ENCODE assay signal across 25 mouse cellular contexts in genomic region chr1:58448396-58448795, GRCm38 (mm10). TPM values are rescaled to one million over a fixed set of nuclear protein-coding genes. Genes with fewer than 3 reads are reported as not detected.
DNase-seq lines count a peak whose midpoint lies in the region; ATAC-seq and TF ChIP-seq lines count a peak whose summit lies in the region.
"Had no signal": no experiment of that assay in that cellular context is flagged by ENCODE, and none has a peak within 500 bp of the region (broad histone marks: within the 10 kb centered on the region; RNA-seq: fewer than 3 reads in every experiment).

No protein-coding gene starts in this region.

- peaks cover 17% of the 10 kb centered on the region for H3K79me2 ChIP-seq in MEL (ENCODE audit: control insufficient read depth, insufficient read depth, low read length, poor library complexity)

- H3K4me3 ChIP-seq in liver, postnatal 0 days (ENCODE audit: low read depth, low read length), result no peak overlapping the region
- H3K4me3 ChIP-seq in MEL (ENCODE audit: control insufficient read depth in 1 of 2, insufficient read depth in 1 of 2, low read depth in 2 of 2, low read length in 2 of 2), result no peak overlapping the region
- H3K4me3 ChIP-seq: embryonic facial prominence, embryonic 13.5 days; erythroblast, embryonic 14.5 days; forebrain, embryonic 12.5 days; gastrocnemius, adult 2 months; heart, embryonic 15.5 days; left cerebral cortex, adult 2 months; limb, embryonic 15.5 days; liver, embryonic 15.5 days; midbrain, embryonic 13.5 days had no signal

- peaks cover 19% of the 10 kb centered on the region for H3K4me1 ChIP-seq in liver, postnatal 0 days (ENCODE audit: insufficient read depth)
- H3K4me1 ChIP-seq in MEL (ENCODE audit: control insufficient read depth in 1 of 2, insufficient read depth in 2 of 2, low read length in 2 of 2), result peaks cover 2 to 6% of the 10 kb centered on the region in 2 experiments; a peak in 2 of 4 replicates

- no peaks in the 10 kb centered on the region for H3K27me3 ChIP-seq in liver, postnatal 0 days (ENCODE audit: insufficient read depth, low read length)
- H3K27me3 ChIP-seq in MEL (ENCODE audit: control insufficient read depth in 1 of 2, insufficient read depth in 2 of 2, low read length in 2 of 2), result no peaks in the 10 kb centered on the region
- H3K27me3 ChIP-seq in splenic B cell, adult 2 months (ENCODE audit: control insufficient read depth, insufficient read depth, low read length, poor library complexity, severe bottlenecking), result no peaks in the 10 kb centered on the region
- H3K27me3 ChIP-seq: embryonic facial prominence, embryonic 13.5 days; forebrain, embryonic 12.5 days; heart, embryonic 15.5 days; limb, embryonic 15.5 days; liver, embryonic 15.5 days; midbrain, embryonic 13.5 days had no signal

- TF ChIP-seq CTCF in liver, postnatal 0 days (IDR thresholded peaks at IDR 0.05; ENCODE audit: low read depth), result peak; percentile 22; the same call in 1 of the 2 replicates
- TF ChIP-seq CTCF in MEL (IDR thresholded peaks at IDR 0.05 in 2 of 3, conservative IDR thresholded peaks at IDR 0.05 in 1 of 3; ENCODE audit: control insufficient read depth in 1 of 3, insufficient read depth in 1 of 3, low read depth in 2 of 3, low read length in 3 of 3, poor library complexity in 1 of 3, severe bottlenecking in 1 of 3), result peak; percentile 18 to 34 (median 27); a peak in 4 of 6 replicates

- H3K9me3 ChIP-seq in liver, postnatal 0 days (ENCODE audit: low read length), result no peaks in the 10 kb centered on the region
- no peaks in the 10 kb centered on the region for H3K9me3 ChIP-seq in MEL (replicated peaks; ENCODE audit: insufficient read depth, low read length)
- H3K9me3 ChIP-seq: embryonic facial prominence, embryonic 13.5 days; forebrain, embryonic 12.5 days; heart, embryonic 15.5 days; limb, embryonic 15.5 days; liver, embryonic 15.5 days; midbrain, embryonic 13.5 days had no signal

- ATAC-seq in CD4-positive, CD25-positive, alpha-beta regulatory T cell, adult 4 months, result no peak
- ATAC-seq in liver, postnatal 0 days, result no peak
- ATAC-seq: midbrain, embryonic 13.5 days had no signal

- WGBS in liver, postnatal 0 days (ENCODE audit: insufficient replicate concordance), result 72% methylated on average over 7 of the region's 7 CpGs

- peaks cover 18% of the 10 kb centered on the region for H3K36me3 ChIP-seq in liver, postnatal 0 days (replicated peaks; ENCODE audit: insufficient read depth, low read length)
- no peaks in the 10 kb centered on the region; a peak in 1 of 4 replicates for H3K36me3 ChIP-seq in MEL (ENCODE audit: control insufficient read depth in 1 of 2, insufficient read depth in 2 of 2, low read length in 2 of 2)
- H3K36me3 ChIP-seq in splenic B cell, adult 2 months (ENCODE audit: control insufficient read depth, insufficient read depth, low read length, poor library complexity, severe bottlenecking), result no peaks in the 10 kb centered on the region; the same call in 1 of the 2 replicates

- no peak for TF ChIP-seq POLR2A in MEL (IDR thresholded peaks at IDR 0.05; ENCODE audit: control insufficient read depth in 1 of 2, insufficient read depth in 1 of 2, low read depth in 1 of 2, low read length in 2 of 2, poor library complexity in 1 of 2)

- no peak overlapping the region for H3K27ac ChIP-seq in liver, postnatal 0 days (ENCODE audit: low read depth)
- no peak overlapping the region for H3K27ac ChIP-seq in MEL (ENCODE audit: control insufficient read depth, low read depth, low read length)
- H3K27ac ChIP-seq: embryonic facial prominence, embryonic 13.5 days; forebrain, embryonic 12.5 days; gastrocnemius, adult 2 months; heart, embryonic 15.5 days; hindbrain, embryonic 14.5 days; left cerebral cortex, adult 2 months; limb, embryonic 15.5 days; liver, embryonic 15.5 days; midbrain, embryonic 13.5 days had no signal

- H3K4me2 ChIP-seq in liver, postnatal 0 days (ENCODE audit: low read depth, low read length), result no peak overlapping the region
- H3K4me2 ChIP-seq: embryonic facial prominence, embryonic 13.5 days; forebrain, embryonic 12.5 days; heart, embryonic 15.5 days; hindbrain, embryonic 14.5 days; limb, embryonic 15.5 days; liver, embryonic 15.5 days; midbrain, embryonic 13.5 days had no signal

- H3K9ac ChIP-seq in liver, postnatal 0 days (replicated peaks), result no peak overlapping the region
- H3K9ac ChIP-seq in MEL (ENCODE audit: control insufficient read depth, low read depth, low read length, poor library complexity, severe bottlenecking), result no peak overlapping the region
- H3K9ac ChIP-seq: embryonic facial prominence, embryonic 13.5 days; forebrain, embryonic 12.5 days; heart, embryonic 15.5 days; hindbrain, embryonic 14.5 days; limb, embryonic 15.5 days; liver, embryonic 15.5 days had no signal

- peak; percentile 15 for TF ChIP-seq RAD21 in MEL (IDR thresholded peaks at IDR 0.05; ENCODE audit: low read depth, low read length)

- peak; percentile 29 for DNase-seq in CD4-positive, CD25-positive, alpha-beta regulatory T cell, adult 2 months (ENCODE audit: low read depth, low spot score)
- no peak for DNase-seq in liver, postnatal 0 days
- DNase-seq in liver, result no peak
- peak; percentile 57 for DNase-seq in MEL (ENCODE audit: low read depth, low spot score)
- peak; percentile 7 for DNase-seq in splenic B cell, adult 2 months (ENCODE audit: low read depth, low spot score)
- DNase-seq in urinary bladder, postnatal 4 days (ENCODE audit: low spot score in 2 of 2), result no peak
- DNase-seq: adrenal gland, adult 8-10 months; cerebellum, adult 18-20 months; cerebellum, postnatal 14 days; embryo, embryonic 11 days; gastrocnemius, adult 2 months; heart, postnatal 4 days; right cerebral cortex, postnatal 25 days; spleen, adult 18-20 months; thymus, postnatal 25 days had no signal

- TF ChIP-seq EP300 in liver, postnatal 0 days (IDR thresholded peaks at IDR 0.05; ENCODE audit: low read depth), result no peak
- TF ChIP-seq EP300 in MEL (IDR thresholded peaks at IDR 0.05; ENCODE audit: low read depth in 1 of 2, low read length in 2 of 2), result no peak

TF ChIP-seq in MEL, 35 proteins besides CTCF, POLR2A, EP300 and RAD21:
- no peak for TF ChIP-seq SIN3A (IDR thresholded peaks at IDR 0.05; ENCODE audit: low read length)
- no peak for TF ChIP-seq MAZ (IDR thresholded peaks at IDR 0.05; ENCODE audit: low read depth, low read length)
- TF ChIP-seq SMC3 (IDR thresholded peaks at IDR 0.05; ENCODE audit: low read depth, low read length), result no peak
- TF ChIP-seq POLR2AphosphoS2 (IDR thresholded peaks at IDR 0.05; ENCODE audit: low read length), result no peak
- no peak for TF ChIP-seq POLR2AphosphoS5 (IDR thresholded peaks at IDR 0.05; ENCODE audit: borderline replicate concordance, low read depth, low read length)
- TF ChIP-seq TCF12 (IDR thresholded peaks at IDR 0.05; ENCODE audit: low read depth, low read length), result no peak
- TF ChIP-seq UBTF (IDR thresholded peaks at IDR 0.05; ENCODE audit: borderline replicate concordance, insufficient read depth, low read depth, low read length), result no peak
- TF ChIP-seq TAL1 (IDR thresholded peaks at IDR 0.05; ENCODE audit: low read length), result no peak
- TF ChIP-seq MYC (IDR thresholded peaks at IDR 0.05; ENCODE audit: low read depth, low read length), result no peak
- TF ChIP-seq GABPA (IDR thresholded peaks at IDR 0.05; ENCODE audit: low read depth, low read length), result no peak
- no peak for TF ChIP-seq MXI1 (IDR thresholded peaks at IDR 0.05; ENCODE audit: low read depth, low read length)

RNA-seq across cellular contexts. Expression of gene Ppil3, which starts 3.1 kb away (rescaled TPM):
- 10 to 100 TPM; 61.1 to 68.8 TPM for polyA plus RNA-seq in CD4-positive, CD25-positive, alpha-beta regulatory T cell, adult 4 months (2017; shearing (Covaris generic))
- 15.5 and 17.4 TPM in 2 replicates for polyA plus RNA-seq in liver, postnatal 0 days (2015; fragmentation: Nextera tagmentation; extraction: Ambion mirVana)
- total RNA-seq in MEL (2012; rRNA removed), result 74.3 and 84.9 TPM in 2 replicates
- polyA plus RNA-seq in MEL (2012; ENCODE audit: insufficient read depth in 1 of 2, insufficient read length in 2 of 2, low read depth in 1 of 2, low replicate concordance in 2 of 2, missing spikeins in 1 of 2), result 100 to 1,000 TPM in 1 of 2 experiments, 10 to 100 TPM in 1; 76.8 to 503 TPM

RNA-seq across cellular contexts. Expression of gene Nif3l1, which starts 3.4 kb away (rescaled TPM):
- 10 to 100 TPM; 43.6 to 56.9 TPM for polyA plus RNA-seq in CD4-positive, CD25-positive, alpha-beta regulatory T cell, adult 4 months (2017; shearing (Covaris generic))
- polyA plus RNA-seq in liver, postnatal 0 days (2015; fragmentation: Nextera tagmentation; extraction: Ambion mirVana), result 9.6 and 11.2 TPM in 2 replicates
- 26.9 and 28.5 TPM in 2 replicates for total RNA-seq in MEL (2012; rRNA removed)
- polyA plus RNA-seq in MEL (2012; ENCODE audit: insufficient read depth in 1 of 2, insufficient read length in 2 of 2, low read depth in 1 of 2, low replicate concordance in 2 of 2, missing spikeins in 1 of 2), result 10 to 100 TPM in 1 of 2 experiments, not detected in 1; 32.8 TPM

RNA-seq across cellular contexts. Expression of gene Clk1, which starts 24.5 kb away (rescaled TPM):
- 100 to 1,000 TPM; 507 to 582 TPM for polyA plus RNA-seq in CD4-positive, CD25-positive, alpha-beta regulatory T cell, adult 4 months (2017; shearing (Covaris generic))
- polyA plus RNA-seq in liver, postnatal 0 days (2015; fragmentation: Nextera tagmentation; extraction: Ambion mirVana), result 67.3 and 76.6 TPM in 2 replicates
- 32.5 and 35.8 TPM in 2 replicates for total RNA-seq in MEL (2012; rRNA removed)
- 1,000 to 10,000 TPM in 1 of 2 experiments, 10 to 100 TPM in 1; 41.1 to 1,029 TPM for polyA plus RNA-seq in MEL (2012; ENCODE audit: insufficient read depth in 1 of 2, insufficient read length in 2 of 2, low read depth in 1 of 2, low replicate concordance in 2 of 2, missing spikeins in 1 of 2)

RNA-seq across cellular contexts. Expression of gene Bzw1, which starts 55.7 kb away (rescaled TPM):
- polyA plus RNA-seq in CD4-positive, CD25-positive, alpha-beta regulatory T cell, adult 4 months (2017; shearing (Covaris generic)), result 100 to 1,000 TPM; 388 to 409 TPM
- 118 and 128 TPM in 2 replicates for polyA plus RNA-seq in liver, postnatal 0 days (2015; fragmentation: Nextera tagmentation; extraction: Ambion mirVana)
- total RNA-seq in MEL (2012; rRNA removed), result 199 and 221 TPM in 2 replicates
- polyA plus RNA-seq in MEL (2012; ENCODE audit: insufficient read depth in 1 of 2, insufficient read length in 2 of 2, low read depth in 1 of 2, low replicate concordance in 2 of 2, missing spikeins in 1 of 2), result 100 to 1,000 TPM; 242 to 268 TPM

RNA-seq across cellular contexts. Expression of gene Orc2, which starts 56.5 kb away (rescaled TPM):
- polyA plus RNA-seq in CD4-positive, CD25-positive, alpha-beta regulatory T cell, adult 4 months (2017; shearing (Covaris generic)), result 10 to 100 TPM; 18.3 to 19.3 TPM
- 11.1 and 12.9 TPM in 2 replicates for polyA plus RNA-seq in liver, postnatal 0 days (2015; fragmentation: Nextera tagmentation; extraction: Ambion mirVana)
- 66.6 and 78.5 TPM in 2 replicates for total RNA-seq in MEL (2012; rRNA removed)
- polyA plus RNA-seq in MEL (2012; ENCODE audit: insufficient read depth in 1 of 2, insufficient read length in 2 of 2, low read depth in 1 of 2, low replicate concordance in 2 of 2, missing spikeins in 1 of 2), result 100 to 1,000 TPM in 1 of 2 experiments, 10 to 100 TPM in 1; 56.6 to 233 TPM

Comparison
In these comparisons a context has a peak if more than half of its experiments do, and no peak if none do; other contexts are left out.
1. DNase-seq: peak in CD4-positive, CD25-positive, alpha-beta regulatory T cell, adult 2 months (single experiment), MEL (single experiment) and splenic B cell, adult 2 months (single experiment); none in liver, postnatal 0 days (single experiment), liver (single experiment) and urinary bladder, postnatal 4 days (0 of 2).